Mouse (Mus musculus) intestine, embryonic 16.5 days (tissue): ENCODE measurements around the gene Efcab5. TPM values are rescaled to one million over a fixed set of nuclear protein-coding genes. Genes with fewer than 3 reads are reported as not detected.

Experiments used
- ATAC-seq: fragments of 200-750 bp; cut with Nextera tagmentation; 2 replicates; pipeline ENCODE4 v1.8.0; 2017; ENCODE audit warnings: moderate TSS enrichment, moderate library complexity
- H3K27ac ChIP-seq: fragments of 300-500 bp; sonication (generic); 2 replicates; pipeline ENCODE4 v1.5.1; 2014; ENCODE audit warnings: mild to moderate bottlenecking, low read length
- H3K27me3 ChIP-seq: fragments of 300-500 bp; sonication (generic); replicated peaks from 2 replicates; pipeline ENCODE4 v1.6.1; 2014; ENCODE audit warnings: low read length, control low read depth, mixed read lengths; ENCODE audit not compliant: control insufficient read depth, insufficient read depth
- H3K36me3 ChIP-seq: fragments of 300-500 bp; sonication (generic); 2 replicates; pipeline ENCODE4 v1.6.1; 2014; ENCODE audit warnings: low read length, control low read depth; ENCODE audit not compliant: control insufficient read depth, insufficient read depth
- H3K4me1 ChIP-seq: fragments of 300-500 bp; sonication (generic); 2 replicates; pipeline ENCODE4 v1.6.1; 2014; ENCODE audit warnings: low read length, control low read depth, mixed read lengths; ENCODE audit not compliant: control insufficient read depth, insufficient read depth
- H3K4me2 ChIP-seq: fragments of 300-500 bp; sonication (generic); 2 replicates; pipeline ENCODE4 v1.6.1; 2014; ENCODE audit warnings: low read depth, low read length, control low read depth
- H3K4me3 ChIP-seq: fragments of 300-500 bp; sonication (generic); 2 replicates; pipeline ENCODE4 v1.5.1; 2014; ENCODE audit warnings: mild to moderate bottlenecking, low read length
- H3K9ac ChIP-seq: fragments of 300-500 bp; sonication (generic); 2 replicates; pipeline ENCODE4 v1.6.1; 2014; ENCODE audit warnings: low read depth, low read length
- H3K9me3 ChIP-seq: fragments of 300-500 bp; sonication (generic); 2 replicates; pipeline ENCODE4 v1.6.1; 2016; ENCODE audit warnings: low read length, control low read depth; ENCODE audit not compliant: control insufficient read depth
- WGBS: fragments of 180-500 bp; shearing (Covaris S2); extraction: QIAGEN DNeasy Blood & Tissue Kit; methylation state at CpG from one replicate; pipeline ENCODE4 v1.1.7; 2014; 5-methylcytosine and 5-hydroxymethylcytosine counted together
- polyA plus RNA-seq: library from polyadenylated mRNA; unstranded; fragments of >200 nt; fragmentation: Nextera tagmentation; extraction: Ambion mirVana; gene quantifications from 2 replicates; pipeline ENCODE4 v1.2.1, GENCODE M21; 2015

The Efcab5 gene
- 0.18 and 0.37 TPM in 2 replicates for polyA plus RNA-seq

GRCm38 (mm10) chr11:77188868-77189267 lies at the start of gene Efcab5:
Gene Efcab5, minus strand, starts transcription at chr11:77188968.
- Histone ChIP-seq H3K4me2 (peak within 1 kb of the TSS; percentile 22; the same call in 1 of the 2 replicates), H3K27me3 (no peaks in the 10 kb centered on the region), H3K36me3 (no peaks in the 10 kb centered on the region), H3K27ac (peak within 1 kb of the TSS; percentile 11; the same call in 1 of the 2 replicates), H3K4me3 (no peak within 1 kb of the TSS), H3K9me3 (no peaks in the 10 kb centered on the region), H3K9ac (no peak within 1 kb of the TSS), H3K4me1 (peaks cover 11% of the 10 kb centered on the region; the same call in 1 of the 2 replicates)
- no peak for ATAC-seq
- 65% methylated on average over 6 of the region's 6 CpGs for WGBS

- no peaks in the 10 kb centered on the region for H3K4me1 ChIP-seq
- no peaks in the 10 kb centered on the region for H3K36me3 ChIP-seq
- 96% methylated on average over 1 of the region's 1 CpGs for WGBS
- no peak overlapping the region for H3K4me2 ChIP-seq
- H3K27me3 ChIP-seq: no peaks in the 10 kb centered on the region
- H3K9me3 ChIP-seq: no peaks in the 10 kb centered on the region
- no peak overlapping the region for H3K4me3 ChIP-seq
- no peak overlapping the region for H3K27ac ChIP-seq
- ATAC-seq: no peak
- no peak overlapping the region for H3K9ac ChIP-seq
These were observed 46.5 kb upstream of the Efcab5 start for GRCm38 (mm10) chr11:77235267-77235666.

- Histone ChIP-seq H3K27me3 (no peaks in the 10 kb centered on the region), H3K4me2 (no peak overlapping the region), H3K9me3 (no peaks in the 10 kb centered on the region), H3K27ac (no peak overlapping the region), H3K9ac (no peak overlapping the region), H3K4me1 (no peaks in the 10 kb centered on the region), H3K4me3 (no peak overlapping the region), H3K36me3 (no peaks in the 10 kb centered on the region)
- no peak for ATAC-seq
- WGBS: 91% methylated on average over 2 of the region's 2 CpGs
These were observed 42.7 kb upstream of the Efcab5 start for GRCm38 (mm10) chr11:77231514-77231913.

- Histone ChIP-seq H3K9me3 (no peaks in the 10 kb centered on the region), H3K27ac (no peak overlapping the region), H3K9ac (no peak overlapping the region), H3K4me2 (no peak overlapping the region), H3K4me3 (no peak overlapping the region), H3K4me1 (no peaks in the 10 kb centered on the region), H3K27me3 (no peaks in the 10 kb centered on the region), H3K36me3 (no peaks in the 10 kb centered on the region)
- 65% methylated on average over 2 of the region's 2 CpGs for WGBS
- no peak for ATAC-seq
These were observed 42.0 kb upstream of the Efcab5 start for GRCm38 (mm10) chr11:77230765-77231164.

- H3K4me2 ChIP-seq: peak overlapping the region; percentile 91
- peaks cover 6% of the 10 kb centered on the region; the same call in 1 of the 2 replicates for H3K4me1 ChIP-seq
- WGBS: under 1% methylated on average over 11 of the region's 11 CpGs
- H3K27ac ChIP-seq: peak overlapping the region; percentile 85; the same call in 1 of the 2 replicates
- peak overlapping the region; percentile 86 for H3K4me3 ChIP-seq
- ATAC-seq: peak; percentile 57
- peak overlapping the region; percentile 90 for H3K9ac ChIP-seq
- H3K9me3 ChIP-seq: no peaks in the 10 kb centered on the region
- no peaks in the 10 kb centered on the region for H3K27me3 ChIP-seq
- no peaks in the 10 kb centered on the region for H3K36me3 ChIP-seq
These were observed 28.0 kb upstream of the Efcab5 start for GRCm38 (mm10) chr11:77216761-77217130.

- Histone ChIP-seq H3K9ac (peak within 1 kb of the TSS; percentile 90), H3K4me1 (peaks cover 6% of the 10 kb centered on the region; the same call in 1 of the 2 replicates), H3K27ac (peak within 1 kb of the TSS; percentile 90), H3K27me3 (no peaks in the 10 kb centered on the region), H3K4me2 (peak within 1 kb of the TSS; percentile 91), H3K9me3 (no peaks in the 10 kb centered on the region), H3K4me3 (peak within 1 kb of the TSS; percentile 86), H3K36me3 (no peaks in the 10 kb centered on the region)
- WGBS: under 1% methylated on average over 71 of the region's 82 CpGs
- ATAC-seq: peak; percentile 91
These were observed 27.4 kb upstream of the Efcab5 start, which contains the start of gene Ssh2 for GRCm38 (mm10) chr11:77215951-77216760. Gene Ssh2, plus strand, starts transcription at chr11:77216287.

- Histone ChIP-seq H3K27me3 (no peaks in the 10 kb centered on the region), H3K27ac (peak overlapping the region; percentile 90), H3K4me3 (peak overlapping the region; percentile 86), H3K9me3 (no peaks in the 10 kb centered on the region), H3K9ac (peak overlapping the region; percentile 90), H3K4me2 (peak overlapping the region; percentile 91), H3K36me3 (no peaks in the 10 kb centered on the region), H3K4me1 (peaks cover 6% of the 10 kb centered on the region; the same call in 1 of the 2 replicates)
- 2% methylated on average over 11 of the region's 11 CpGs for WGBS
- ATAC-seq: peak; percentile 68
These were observed 26.7 kb upstream of the Efcab5 start for GRCm38 (mm10) chr11:77215483-77215882.

GRCm38 (mm10) chr11:77214755-77215154 lies 26.0 kb upstream of the Efcab5 start:
- Histone ChIP-seq H3K4me2 (no peak overlapping the region), H3K4me3 (no peak overlapping the region), H3K36me3 (no peaks in the 10 kb centered on the region), H3K4me1 (peaks cover 6% of the 10 kb centered on the region; the same call in 1 of the 2 replicates), H3K27ac (no peak overlapping the region), H3K9me3 (no peaks in the 10 kb centered on the region), H3K27me3 (no peaks in the 10 kb centered on the region), H3K9ac (no peak overlapping the region)
- peak; percentile 47 for ATAC-seq
- 2% methylated on average over 1 of the region's 1 CpGs for WGBS

- Histone ChIP-seq H3K36me3 (no peaks in the 10 kb centered on the region), H3K4me3 (no peak overlapping the region), H3K4me1 (peaks cover 6% of the 10 kb centered on the region; the same call in 1 of the 2 replicates), H3K4me2 (no peak overlapping the region), H3K27me3 (no peaks in the 10 kb centered on the region), H3K27ac (no peak overlapping the region), H3K9me3 (no peaks in the 10 kb centered on the region), H3K9ac (no peak overlapping the region)
- WGBS: 87% methylated on average over 1 of the region's 1 CpGs
- no peak for ATAC-seq
These were observed 25.4 kb upstream of the Efcab5 start for GRCm38 (mm10) chr11:77214142-77214692.
